Mouse (Mus musculus) layer of hippocampus, postnatal 14 days (tissue): ENCODE measurements around the gene Pttg1ip. TPM values are rescaled to one million over a fixed set of nuclear protein-coding genes. Genes with fewer than 3 reads are reported as not detected.

ENCODE experiments used
- DNase-seq, 2 experiments: peaks; one replicate each; pipeline ENCODE4 v3.0.0; 2021 to 2022; ENCODE audit warnings: low spot score in 2 of 2, mixed read lengths in 1 of 2
- total RNA-seq, 2 experiments: library from RNA; stranded (reverse); gene quantifications; 2 replicates each; pipeline ENCODE4 v1.2.3; 2021

The Pttg1ip gene
- total RNA-seq, 2 experiments from 2014 or later: 77.4 to 79.9 TPM

DNA sequence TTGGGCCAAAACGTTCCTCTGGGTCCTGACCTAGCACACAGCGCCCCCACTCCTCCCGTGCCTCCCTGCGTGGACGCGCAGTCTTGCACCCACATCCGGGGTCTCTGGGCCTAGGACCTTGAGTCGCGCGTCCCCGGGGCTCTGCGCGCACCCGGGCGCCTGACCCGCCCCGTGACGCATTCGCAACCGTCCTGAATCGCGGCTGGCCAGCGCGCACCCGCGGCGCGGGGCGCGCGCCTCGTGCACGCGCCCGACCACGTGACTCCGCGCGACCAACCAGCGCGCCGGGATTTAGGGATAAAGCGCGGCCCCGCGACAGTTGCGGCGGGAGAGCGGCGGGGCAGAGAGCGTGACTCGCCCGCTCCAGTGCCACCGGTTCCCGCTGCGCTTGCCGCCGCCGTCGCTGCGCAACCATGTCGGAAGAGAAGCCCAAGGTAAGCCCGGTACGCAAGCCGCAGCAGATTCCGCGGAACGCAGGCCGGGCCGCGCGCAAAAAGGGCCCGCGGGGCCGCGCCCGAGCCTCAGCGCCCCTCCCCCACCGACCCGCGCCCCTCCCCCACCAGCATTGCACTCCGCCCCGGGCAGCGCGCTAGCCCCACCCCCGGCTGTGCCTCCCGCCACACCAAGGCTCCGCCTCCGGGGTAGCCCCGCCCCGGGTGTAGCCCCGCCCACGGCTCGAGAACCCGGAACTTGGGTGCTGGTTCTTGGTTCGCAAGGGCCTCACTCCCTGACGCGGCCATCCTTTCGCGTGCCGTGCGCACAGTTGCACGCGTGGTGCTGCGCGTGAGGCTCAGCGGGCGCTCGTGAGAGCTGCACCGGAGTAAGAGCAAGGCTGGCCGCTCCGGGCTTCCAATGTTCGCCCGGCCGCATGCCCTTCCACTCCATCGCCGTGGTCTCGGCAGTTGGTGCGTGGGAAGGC is 24.6 kb downstream of the Pttg1ip start, which contains the start of the genes Sumo3 and Gm49325:
Sumo3 (plus strand) TSS at position 190 of the 919 bp plus-strand sequence.
Gm49325 (plus strand) TSS at position 290 of the 919 bp plus-strand sequence.
- peak; percentile 90 to 94 for DNase-seq

DNA sequence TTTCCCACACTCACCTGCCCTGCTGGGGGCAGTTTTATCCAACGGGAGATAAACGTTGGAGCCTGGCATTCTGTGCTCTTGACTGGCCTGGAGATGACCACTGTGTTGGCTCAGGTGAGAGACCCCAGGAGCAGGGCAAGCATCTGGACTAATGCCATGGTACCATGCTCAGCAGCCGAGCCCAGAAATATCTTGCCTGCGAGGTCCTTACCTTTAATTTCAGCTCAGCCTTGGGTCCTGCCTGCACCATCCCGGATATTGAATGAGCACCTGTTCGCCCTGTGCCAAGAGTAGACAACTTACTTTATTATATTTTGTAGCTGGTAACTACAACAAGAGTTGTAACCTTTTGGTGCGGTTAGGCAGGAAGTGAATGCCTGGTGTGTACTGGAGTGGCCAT is 25.3 kb downstream of the Pttg1ip start:
- no peak for DNase-seq

DNA sequence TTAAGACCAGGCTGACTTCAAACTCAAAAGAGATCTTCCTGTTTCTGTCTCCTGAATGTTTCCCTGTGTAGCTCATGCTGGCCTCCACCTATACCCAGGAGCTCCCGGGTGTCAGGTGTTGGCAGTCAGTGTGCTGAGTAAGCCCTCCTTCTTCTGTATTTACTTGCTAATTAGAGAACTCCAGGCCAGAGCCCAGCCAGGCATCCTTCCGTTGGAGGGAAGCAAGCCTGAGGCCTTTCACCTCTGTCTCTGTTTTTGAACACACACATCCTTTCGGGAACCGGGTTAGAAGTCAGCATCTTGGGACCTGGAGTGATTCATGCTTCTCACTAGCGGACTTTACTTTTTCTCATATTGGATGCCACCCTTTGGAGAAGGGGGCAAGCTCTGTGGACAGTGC is 25.9 kb downstream of the Pttg1ip start:
- DNase-seq: no peak

DNA sequence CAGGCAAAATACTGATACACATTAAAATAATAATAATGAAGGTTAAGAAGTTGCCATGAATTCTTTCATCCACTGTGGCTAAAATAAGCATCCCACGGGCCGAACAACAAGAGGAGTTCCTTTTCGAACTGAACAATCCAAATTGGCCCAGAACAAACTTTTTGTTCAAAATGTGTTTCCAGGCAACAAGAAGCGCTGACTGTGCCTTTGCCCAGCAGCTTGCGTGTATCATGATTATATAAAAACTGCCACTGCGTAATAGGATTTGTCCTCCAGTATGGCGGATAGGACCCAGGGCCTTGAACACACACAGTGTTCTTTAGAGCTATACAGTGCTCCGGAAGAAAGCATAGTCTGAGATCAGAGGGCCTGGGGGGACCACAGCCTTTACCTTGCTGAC is 27.1 kb downstream of the Pttg1ip start:
- no peak for DNase-seq

DNA sequence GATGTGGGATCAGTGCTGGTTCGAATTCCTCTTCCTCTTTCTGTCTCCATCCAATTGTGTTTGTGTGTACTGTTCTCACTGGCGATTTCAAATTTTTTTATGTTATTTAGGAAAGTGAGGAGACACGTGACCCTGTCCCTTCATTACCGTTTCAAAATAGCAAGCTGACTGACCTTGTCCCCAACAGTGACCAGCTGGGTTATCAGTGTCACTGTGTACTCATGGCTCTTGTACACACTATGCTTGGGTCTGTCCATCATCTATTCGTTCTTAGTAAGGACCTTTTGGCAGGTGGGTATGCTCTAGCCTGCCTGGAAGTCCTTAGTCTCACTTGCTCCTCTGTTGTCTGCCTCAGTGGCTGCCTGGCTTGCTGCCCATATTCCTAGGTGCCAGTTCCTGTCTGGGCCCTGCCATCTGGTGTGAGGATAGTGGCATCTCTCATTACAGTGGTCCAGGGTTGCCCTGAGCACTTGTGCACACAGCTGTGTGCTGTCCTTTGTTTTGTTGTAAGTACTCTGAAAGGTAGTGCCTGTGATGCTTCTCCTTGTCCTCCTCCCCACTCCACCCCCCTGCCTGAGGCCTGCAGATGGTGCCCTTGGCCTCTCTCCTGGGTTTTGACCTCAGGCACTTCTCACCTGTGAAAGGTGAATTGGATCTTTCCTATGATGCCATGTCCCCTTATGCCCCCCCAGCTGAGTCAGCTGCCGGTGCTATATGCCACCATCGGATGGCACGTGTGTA is 28.9 kb downstream of the Pttg1ip start:
- DNase-seq: no peak

DNA sequence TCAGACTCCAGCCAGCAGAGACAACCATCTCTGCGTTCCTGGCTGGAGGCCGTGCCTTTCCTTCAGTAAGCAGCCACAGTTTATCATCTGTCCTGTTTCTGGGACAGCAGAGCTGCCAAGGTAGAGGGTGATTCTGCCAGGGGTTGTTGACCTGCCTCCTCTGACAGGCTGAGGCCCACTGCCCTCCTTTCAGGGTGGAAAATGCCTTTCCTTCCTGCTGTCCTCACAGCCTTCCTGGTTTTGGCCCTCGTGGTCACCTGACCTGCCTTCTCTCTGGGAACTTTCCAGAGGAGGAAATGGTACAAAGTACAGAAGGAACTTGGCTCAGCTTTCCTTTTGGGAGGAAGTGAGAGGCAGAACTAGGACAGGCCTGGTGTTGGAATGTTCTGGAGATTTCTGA is 31.9 kb downstream of the Pttg1ip start:
- no peak for DNase-seq

DNA sequence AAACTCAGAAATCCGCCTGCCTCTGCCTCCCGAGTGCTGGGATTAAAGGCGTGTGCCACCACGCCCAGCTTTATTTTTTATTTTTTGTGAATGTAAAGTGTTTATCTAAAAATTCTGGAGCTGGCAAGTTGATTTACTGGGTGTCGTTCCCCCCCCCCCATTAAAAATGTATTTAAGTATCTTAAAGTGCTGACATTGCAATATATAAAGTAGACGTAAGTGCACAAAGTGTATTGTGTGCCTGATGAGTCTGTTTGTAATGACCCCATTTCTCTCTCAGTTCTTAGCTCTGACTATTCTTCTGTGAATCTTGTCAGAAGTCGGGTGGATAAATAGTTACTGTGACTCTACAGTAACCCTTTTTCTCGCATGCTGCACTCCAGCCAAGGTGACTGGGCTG is 34.1 kb downstream of the Pttg1ip start:
- DNase-seq: no peak

DNA sequence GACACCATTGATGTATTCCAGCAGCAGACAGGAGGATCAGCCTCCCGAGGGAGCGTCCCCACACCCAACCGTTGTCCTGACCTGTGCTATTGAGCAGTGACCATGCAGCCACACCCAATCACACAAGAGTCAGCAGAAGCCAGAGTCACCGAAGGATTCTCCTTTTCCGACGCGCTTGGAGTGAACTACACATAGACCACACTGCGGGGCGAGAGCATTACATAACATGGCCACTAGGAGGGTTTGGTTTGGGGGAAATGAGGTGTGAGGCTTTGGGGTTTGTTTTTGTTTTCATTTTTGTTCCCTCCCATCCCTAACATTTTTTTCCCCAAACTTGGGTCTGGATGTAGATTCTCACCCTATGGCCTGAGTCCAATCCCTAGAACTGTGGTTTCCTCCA is 34.6 kb downstream of the Pttg1ip start:
- DNase-seq: no peak

DNA sequence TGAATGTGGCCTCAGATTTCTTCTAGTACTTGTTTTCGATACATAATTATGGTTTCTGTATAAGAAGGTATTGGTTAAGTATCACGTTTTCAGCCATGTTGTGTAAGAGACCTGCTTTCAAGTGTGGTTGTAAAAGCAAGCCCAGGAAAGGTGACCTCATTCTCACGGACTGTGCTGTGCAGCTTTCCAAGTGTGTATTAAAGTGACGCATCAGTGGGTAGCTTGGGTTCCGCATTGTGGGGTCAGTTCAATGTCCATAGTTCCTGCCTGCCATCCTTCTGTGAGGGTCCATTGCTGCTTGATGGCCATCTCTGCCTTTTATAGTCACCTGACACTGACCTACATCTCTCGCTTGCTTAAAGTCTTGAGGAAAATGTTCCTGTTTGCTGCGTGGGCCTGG is 35.4 kb downstream of the Pttg1ip start:
- no peak for DNase-seq

- no peak for DNase-seq
Observed at GRCm38 (mm10) chr10:77621546-77621945, 40.0 kb downstream of the Pttg1ip start.

DNA sequence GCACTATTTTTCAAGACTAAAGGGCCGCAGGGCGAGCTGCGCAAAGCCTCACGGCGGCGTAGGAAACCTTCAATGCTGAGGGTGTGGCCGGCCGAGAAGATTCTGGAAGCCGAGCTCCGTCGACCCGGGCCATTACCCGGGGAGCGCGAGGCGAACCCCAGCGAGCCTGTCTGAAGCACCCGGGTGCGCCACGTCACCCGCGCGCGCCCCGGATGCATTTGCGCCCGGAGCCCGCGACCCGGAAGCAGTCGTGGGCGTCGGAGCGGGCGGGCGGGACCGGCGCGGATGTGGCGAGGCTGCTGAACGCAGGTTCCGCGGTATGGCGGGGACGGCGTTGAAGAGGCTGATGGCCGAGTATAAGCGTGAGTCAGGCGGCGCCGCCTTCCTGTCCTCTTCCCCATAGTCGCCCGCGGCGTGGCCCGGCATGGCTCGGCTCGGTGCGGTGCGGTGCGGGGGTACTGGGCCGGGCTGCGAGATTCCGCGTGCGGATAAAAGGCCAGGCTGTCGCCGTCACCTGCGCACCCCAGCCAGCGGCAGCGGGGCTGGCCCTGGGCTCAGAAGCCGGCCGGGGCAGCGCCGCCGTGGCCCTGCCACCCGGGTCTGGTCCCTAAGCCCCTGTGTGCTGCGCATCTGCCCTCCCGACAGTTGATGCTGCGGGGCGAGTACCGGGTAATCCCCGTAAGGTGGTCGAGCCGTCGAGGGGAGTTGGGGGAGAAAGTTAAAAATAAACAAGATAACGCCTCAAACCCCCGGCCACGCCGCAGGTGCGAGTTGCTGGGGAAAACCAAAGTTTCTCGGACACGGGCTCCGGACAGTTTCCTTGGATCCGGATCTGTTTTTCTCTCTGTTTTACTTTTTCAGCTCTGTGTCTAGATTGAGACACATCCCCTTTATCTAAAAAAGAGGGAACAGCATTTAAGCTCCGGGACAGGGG is 40.8 kb downstream of the Pttg1ip start, which contains the start of gene Ube2g2:
Ube2g2 (plus strand) TSS at position 221 of the 934 bp plus-strand sequence.
- DNase-seq: peak; percentile 93

DNA sequence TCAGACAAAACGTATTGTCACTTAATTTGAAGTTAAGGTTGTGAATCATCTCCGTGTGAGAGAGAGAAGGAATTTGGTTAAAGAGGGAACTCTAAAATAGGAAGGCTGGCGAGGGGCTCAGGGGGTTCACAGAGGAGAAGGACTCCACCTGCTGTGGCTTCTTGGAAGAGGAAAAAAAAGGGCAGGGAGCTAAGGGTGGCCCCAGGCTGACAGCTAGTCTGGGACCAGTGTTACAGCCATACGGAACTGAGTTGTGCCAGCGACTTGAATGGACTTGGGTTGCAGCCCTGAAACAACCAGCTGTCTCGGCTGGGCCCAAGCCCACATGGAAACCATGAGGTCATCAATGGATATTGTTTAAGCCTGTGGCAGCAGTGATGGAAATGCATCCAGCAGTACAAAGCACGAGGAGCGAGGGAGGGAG is 41.6 kb downstream of the Pttg1ip start:
- peak; percentile 48 to 63 for DNase-seq

- DNase-seq: no peak
Observed at GRCm38 (mm10) chr10:77623639-77624400, 42.3 kb downstream of the Pttg1ip start.

DNA sequence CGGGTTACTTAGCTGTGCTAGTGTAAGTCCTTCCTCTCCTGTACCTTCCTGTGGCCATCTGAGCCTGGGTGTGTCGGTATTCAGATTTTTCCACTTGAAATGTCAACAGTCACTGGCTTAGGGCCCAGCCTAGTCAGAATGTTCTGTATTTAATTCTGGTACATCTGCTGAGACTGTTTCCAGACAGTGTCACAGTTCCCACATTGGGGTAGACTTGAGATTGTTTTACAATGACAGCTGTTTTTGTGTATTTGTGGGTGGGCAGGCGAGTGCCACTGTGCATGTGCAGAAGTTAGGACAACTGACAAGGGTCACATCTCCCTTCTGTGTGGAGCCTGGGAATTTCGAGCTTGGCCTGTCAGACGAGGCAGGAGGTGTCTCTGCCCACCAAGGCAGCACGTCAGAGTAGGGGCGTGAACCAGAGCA is 43.1 kb downstream of the Pttg1ip start:
- DNase-seq: peak; percentile 35 to 74

DNA sequence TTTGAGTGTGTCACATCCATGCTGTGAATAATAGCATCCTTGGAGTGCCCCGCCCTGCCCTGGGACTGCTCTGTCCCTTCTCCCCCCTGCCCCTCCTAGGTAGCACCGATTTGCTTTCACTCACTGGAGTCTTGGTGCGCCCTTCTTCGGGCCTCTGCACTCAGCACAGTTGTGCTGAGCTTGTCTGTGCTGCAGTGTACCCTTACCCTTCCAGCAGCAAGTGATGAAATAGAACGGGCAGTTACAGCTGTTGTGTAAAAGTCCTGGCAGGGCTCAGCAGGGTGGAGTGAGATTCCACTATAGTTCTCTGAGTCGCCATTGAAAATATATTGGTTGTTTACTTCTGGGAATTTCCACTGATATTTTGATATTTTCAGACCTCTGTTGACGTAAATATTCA is 44.5 kb downstream of the Pttg1ip start:
- no peak for DNase-seq

- DNase-seq: no peak
Observed at GRCm38 (mm10) chr10:77626591-77626990, 45.1 kb downstream of the Pttg1ip start.

DNA sequence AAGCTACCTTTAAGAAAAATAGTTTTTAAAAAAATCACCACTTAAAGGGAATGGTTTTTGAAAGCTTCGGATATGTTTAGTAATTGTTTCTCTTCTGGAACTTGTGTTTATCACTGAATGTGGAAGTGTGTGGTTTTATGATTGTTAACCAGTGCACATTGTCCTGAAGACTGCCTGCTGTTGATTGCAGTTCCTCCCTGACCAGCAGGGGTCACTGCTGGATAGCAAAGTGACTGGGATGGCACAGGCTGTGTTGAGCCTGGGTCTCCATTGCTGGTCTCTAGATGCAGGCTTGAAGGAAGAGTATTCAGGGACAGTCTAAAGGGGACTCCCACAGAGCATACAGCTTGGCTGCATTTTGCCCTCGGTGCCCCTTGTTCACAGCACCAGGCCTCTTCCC is 46.0 kb downstream of the Pttg1ip start:
- peak; percentile 80 to 90 for DNase-seq

- DNase-seq: no peak
Observed at GRCm38 (mm10) chr10:77629163-77629562, 47.6 kb downstream of the Pttg1ip start.

GRCm38 (mm10) chr10:77629970-77630369 is 48.5 kb downstream of the Pttg1ip start:
- DNase-seq: no peak

DNA sequence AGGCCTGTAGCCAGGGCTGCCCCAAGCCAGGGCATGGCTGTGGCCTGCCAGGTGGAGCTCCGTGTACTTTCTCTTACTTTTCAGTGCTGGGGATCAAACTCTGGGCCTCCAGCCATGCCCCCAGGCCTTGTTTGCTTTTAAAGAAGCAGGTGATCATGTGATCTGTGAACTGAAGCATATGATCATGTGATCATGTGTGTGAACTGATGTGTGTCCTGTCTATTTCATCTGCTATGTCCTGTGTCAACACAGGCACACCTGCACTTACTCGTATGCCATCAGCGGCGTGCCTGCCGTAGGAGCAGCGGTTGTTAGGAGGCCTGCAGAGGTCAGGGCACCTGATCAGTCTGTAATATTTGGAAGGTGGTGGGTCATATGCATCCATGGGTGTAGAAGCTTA is 52.5 kb downstream of the Pttg1ip start:
- DNase-seq: no peak
